Mouse (Mus musculus): Measurements from ENCODE around the gene Dpagt1. TPM values are rescaled to one million over a fixed set of nuclear protein-coding genes. Genes with fewer than 3 reads are reported as not detected.
"Not testable (repeated sequence)": the region's sequence is repeated elsewhere in the genome, so short reads cannot be mapped to it uniquely, and the experiment has no call there.

Gene Dpagt1
- polyA plus RNA-seq, 1 experiment from 2014 or later = 27.8 TPM

DNA sequence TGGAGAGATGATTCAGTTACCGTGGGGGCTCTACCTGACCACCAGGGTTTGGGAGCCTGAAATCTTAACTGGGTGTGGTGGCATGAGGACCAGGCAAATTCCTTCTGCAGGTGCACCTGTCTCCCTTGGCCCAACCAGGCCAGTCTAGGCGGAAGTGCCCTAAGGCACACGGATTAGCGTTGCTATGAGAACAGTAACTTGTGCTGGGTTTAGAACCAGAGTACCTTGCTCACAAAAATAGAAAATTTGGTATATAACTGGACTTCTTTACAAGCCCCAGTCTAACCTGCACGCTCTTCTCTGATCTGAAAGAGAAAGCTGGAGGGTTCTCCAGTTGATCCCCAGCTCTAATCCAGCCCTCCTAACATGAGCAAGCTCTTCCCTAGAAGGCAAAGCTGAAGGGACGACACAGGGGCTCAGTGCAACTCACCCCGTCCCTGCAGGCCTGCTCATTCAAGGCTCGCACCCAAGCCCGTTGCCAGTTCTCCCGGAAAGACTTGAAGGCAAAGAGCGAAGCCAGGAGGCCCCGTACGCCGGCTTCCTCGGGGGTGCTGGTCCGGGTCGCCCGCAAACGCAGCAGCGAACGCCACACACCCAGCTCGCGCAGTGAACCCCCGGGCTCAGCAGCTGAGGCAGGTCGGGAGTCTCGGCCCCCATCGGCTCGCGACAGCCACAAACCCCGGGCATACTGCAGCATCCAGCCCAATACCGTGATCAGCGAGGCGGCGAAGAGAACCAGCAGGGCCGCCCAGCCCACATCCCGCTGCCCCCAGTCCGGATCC, 6.5 kb upstream of the Dpagt1 start:
- peak overlapping the region; percentile 86 for H3K9ac ChIP-seq (ENCODE audit: low read length)
- peaks cover 22% of the 10 kb centered on the region for H3K36me3 ChIP-seq (ENCODE audit: control insufficient read depth, insufficient read depth, low read length)
- peak; percentile 47 for DNase-seq (ENCODE audit: low spot score)
- no peaks in the 10 kb centered on the region for H3K27me3 ChIP-seq (ENCODE audit: control insufficient read depth, insufficient read depth, low read length)
- no peaks in the 10 kb centered on the region; the same call in none of the 2 replicates for H3K4me1 ChIP-seq (replicated peaks; ENCODE audit: control insufficient read depth, insufficient read depth)
- WGBS = 2% methylated on average over 37 of the region's 37 CpGs
- no peak for ATAC-seq (ENCODE audit: low FRiP score, low TSS enrichment)
- H3K4me3 ChIP-seq (ENCODE audit: low read depth, low read length) = peak overlapping the region; percentile 92
- H3K4me2 ChIP-seq (replicated peaks; ENCODE audit: low read depth) = peak overlapping the region; percentile 97
- no peaks in the 10 kb centered on the region for H3K9me3 ChIP-seq (ENCODE audit: control insufficient read depth, low read length)
- no peak for TF ChIP-seq EP300 (optimal IDR thresholded peaks at IDR 0.05)
- peak overlapping the region; percentile 79 for H3K27ac ChIP-seq (replicated peaks)

DNA sequence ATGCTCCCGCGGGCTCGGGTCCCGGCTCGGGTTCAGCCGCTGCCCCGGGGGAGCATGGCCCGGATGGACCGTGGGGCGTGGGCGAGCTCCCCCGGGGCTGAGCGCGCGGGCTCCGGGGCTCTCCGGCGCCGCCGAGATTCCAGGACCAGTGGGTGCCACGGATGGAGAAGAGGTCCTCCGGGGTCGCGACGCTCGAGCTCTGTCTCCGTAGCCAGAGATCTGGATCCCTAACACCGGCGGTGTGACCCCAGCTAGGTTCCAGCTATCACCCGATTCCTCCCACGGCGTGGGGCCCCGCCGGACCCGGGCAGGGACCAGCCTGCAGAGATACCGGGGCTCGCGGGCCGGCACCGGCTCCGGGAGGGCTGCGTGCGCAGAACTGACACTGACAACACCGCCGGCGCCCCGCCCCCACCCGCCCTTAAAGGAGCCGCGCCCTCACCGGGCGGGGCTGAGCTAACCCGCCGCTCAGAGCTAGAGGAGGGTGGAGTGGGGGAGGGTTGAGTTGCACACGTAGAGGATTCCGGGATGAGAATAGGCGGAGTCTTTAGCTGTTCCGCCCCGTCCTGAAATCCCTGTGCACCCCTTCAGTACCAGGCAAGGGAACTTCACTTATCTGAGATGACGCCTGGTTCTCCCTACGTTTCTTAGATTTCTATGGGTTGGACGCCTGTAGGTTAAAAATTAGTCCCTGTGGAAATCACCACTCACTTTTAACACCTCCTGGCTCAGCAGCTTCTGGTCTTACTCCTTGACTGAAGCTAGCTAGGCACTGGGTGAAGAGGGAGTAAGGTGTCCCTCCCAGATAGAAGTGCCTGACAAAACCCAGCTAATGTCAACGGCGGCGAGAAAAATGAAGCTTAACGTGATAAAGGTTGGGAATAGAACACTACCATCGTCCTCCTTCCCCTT, 5.7 kb upstream of the Dpagt1 start, which contains the start of gene C2cd2l:
Gene C2cd2l (minus strand): TSS at position 399 of the 912 bp plus-strand sequence.
- Histone ChIP-seq H3K4me3 (ENCODE audit: low read depth, low read length) (peak within 1 kb of the TSS; percentile 92), H3K9ac (ENCODE audit: low read length) (peak within 1 kb of the TSS; percentile 86), H3K4me2 (replicated peaks; ENCODE audit: low read depth) (peak within 1 kb of the TSS; percentile 97), H3K9me3 (ENCODE audit: control insufficient read depth, low read length) (no peaks in the 10 kb centered on the region), H3K4me1 (replicated peaks; ENCODE audit: control insufficient read depth, insufficient read depth) (no peaks in the 10 kb centered on the region; the same call in none of the 2 replicates), H3K36me3 (ENCODE audit: control insufficient read depth, insufficient read depth, low read length) (peaks cover 15% of the 10 kb centered on the region; the same call in 1 of the 2 replicates), H3K27me3 (ENCODE audit: control insufficient read depth, insufficient read depth, low read length) (no peaks in the 10 kb centered on the region), H3K27ac (replicated peaks) (peak within 1 kb of the TSS; percentile 84)
- ATAC-seq (ENCODE audit: low FRiP score, low TSS enrichment) = peak; percentile 99
- under 1% methylated on average over 67 of the region's 67 CpGs for WGBS
- DNase-seq (ENCODE audit: low spot score) = peak; percentile 96
- TF ChIP-seq EP300 (optimal IDR thresholded peaks at IDR 0.05) (no peak), CTCF (IDR thresholded peaks at IDR 0.05; ENCODE audit: low read depth) (no peak)

DNA sequence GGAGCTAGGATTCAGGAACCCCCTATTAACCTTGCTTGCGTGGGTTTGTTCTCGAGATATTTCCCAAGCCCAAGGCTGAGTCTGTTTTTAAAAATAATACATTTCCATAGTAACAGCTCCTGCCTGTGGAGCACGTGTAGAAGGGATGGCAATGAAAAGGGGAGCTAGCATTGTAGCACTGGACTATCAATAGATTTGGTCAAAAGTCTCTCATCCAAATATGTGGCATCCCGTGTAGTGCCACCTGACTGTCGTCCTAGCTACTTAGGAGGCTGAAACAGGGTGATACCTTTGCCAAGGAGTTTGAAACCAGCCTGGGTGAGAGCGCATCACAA, 5.1 kb upstream of the Dpagt1 start:
- no peaks in the 10 kb centered on the region; the same call in none of the 2 replicates for H3K4me1 ChIP-seq (replicated peaks; ENCODE audit: control insufficient read depth, insufficient read depth)
- WGBS = 12% methylated on average over 6 of the region's 6 CpGs
- H3K4me3 ChIP-seq (ENCODE audit: low read depth, low read length) = peak overlapping the region; percentile 92
- H3K27me3 ChIP-seq (ENCODE audit: control insufficient read depth, insufficient read depth, low read length) = no peaks in the 10 kb centered on the region
- H3K9me3 ChIP-seq (ENCODE audit: control insufficient read depth, low read length) = no peaks in the 10 kb centered on the region
- H3K4me2 ChIP-seq (replicated peaks; ENCODE audit: low read depth) = peak overlapping the region; percentile 97
- peaks cover 9% of the 10 kb centered on the region; the same call in 1 of the 2 replicates for H3K36me3 ChIP-seq (ENCODE audit: control insufficient read depth, insufficient read depth, low read length)
- H3K9ac ChIP-seq (ENCODE audit: low read length) = peak overlapping the region; percentile 56
- no peak for DNase-seq (ENCODE audit: low spot score)
- peak; percentile 38 for ATAC-seq (ENCODE audit: low FRiP score, low TSS enrichment)
- H3K27ac ChIP-seq (replicated peaks) = peak overlapping the region; percentile 84
- no peak for TF ChIP-seq EP300 (optimal IDR thresholded peaks at IDR 0.05)
- no peak for TF ChIP-seq CTCF (IDR thresholded peaks at IDR 0.05; ENCODE audit: low read depth)

DNA sequence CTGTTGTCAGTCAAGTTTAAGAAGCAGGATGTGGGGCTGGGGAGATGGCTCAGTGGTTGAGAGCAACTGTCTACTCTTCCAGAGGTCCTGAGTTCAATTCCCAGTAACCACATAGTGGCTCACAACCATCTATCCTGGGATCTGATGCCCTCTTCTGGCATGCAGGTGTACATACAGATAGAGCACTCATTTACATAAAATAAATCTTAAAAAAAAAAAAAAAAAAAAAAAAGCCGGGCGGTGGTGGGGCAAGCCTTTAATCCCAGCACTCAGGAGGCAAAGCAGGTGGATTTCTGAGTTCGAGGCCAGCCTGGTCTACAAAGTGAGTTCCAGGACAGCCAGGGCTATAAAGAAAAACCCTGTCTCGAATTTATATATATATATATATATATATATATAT, 2.2 kb upstream of the Dpagt1 start:
- not testable (repeated sequence) for H3K27me3 ChIP-seq (ENCODE audit: control insufficient read depth, insufficient read depth, low read length); DNase-seq (ENCODE audit: low spot score); H3K9ac ChIP-seq (ENCODE audit: low read length); H3K27ac ChIP-seq (replicated peaks); H3K36me3 ChIP-seq (ENCODE audit: control insufficient read depth, insufficient read depth, low read length); H3K4me2 ChIP-seq (replicated peaks; ENCODE audit: low read depth); H3K4me3 ChIP-seq (ENCODE audit: low read depth, low read length); ATAC-seq (ENCODE audit: low FRiP score, low TSS enrichment); H3K9me3 ChIP-seq (ENCODE audit: control insufficient read depth, low read length); H3K4me1 ChIP-seq (replicated peaks; ENCODE audit: control insufficient read depth, insufficient read depth)
- WGBS = 71% methylated on average over 4 of the region's 4 CpGs
- TF ChIP-seq CTCF (IDR thresholded peaks at IDR 0.05; ENCODE audit: low read depth) = peak; percentile 43

DNA sequence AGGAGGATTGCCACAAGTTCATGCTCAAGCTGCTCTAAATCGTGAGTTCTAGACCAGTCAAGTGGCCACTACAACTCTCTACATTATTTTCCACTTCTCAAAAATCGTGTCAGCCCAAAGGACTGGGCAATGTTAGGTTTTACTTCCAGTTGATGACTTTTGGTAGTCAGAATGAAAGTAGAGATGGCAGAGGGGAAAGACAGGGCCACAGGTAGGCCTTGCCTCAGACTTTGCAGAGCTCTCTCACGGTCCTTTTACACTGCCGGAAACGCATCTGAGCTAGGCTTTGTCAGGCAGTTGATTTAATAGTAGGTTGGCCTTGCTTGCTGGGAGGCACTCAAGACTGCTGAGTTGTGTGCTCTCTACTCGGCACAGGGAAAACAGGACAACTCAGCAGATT, 1.7 kb upstream of the Dpagt1 start:
- 78% methylated on average over 6 of the region's 6 CpGs for WGBS
- Histone ChIP-seq H3K36me3 (ENCODE audit: control insufficient read depth, insufficient read depth, low read length) (no peaks in the 10 kb centered on the region; the same call in 1 of the 2 replicates), H3K9me3 (ENCODE audit: control insufficient read depth, low read length) (no peaks in the 10 kb centered on the region), H3K4me3 (ENCODE audit: low read depth, low read length) (no peak overlapping the region), H3K9ac (ENCODE audit: low read length) (no peak overlapping the region), H3K4me2 (replicated peaks; ENCODE audit: low read depth) (no peak overlapping the region), H3K4me1 (replicated peaks; ENCODE audit: control insufficient read depth, insufficient read depth) (no peaks in the 10 kb centered on the region; the same call in none of the 2 replicates), H3K27me3 (ENCODE audit: control insufficient read depth, insufficient read depth, low read length) (no peaks in the 10 kb centered on the region), H3K27ac (replicated peaks) (no peak overlapping the region)
- TF ChIP-seq CTCF (IDR thresholded peaks at IDR 0.05; ENCODE audit: low read depth) = no peak
- TF ChIP-seq EP300 (optimal IDR thresholded peaks at IDR 0.05) = no peak
- DNase-seq (ENCODE audit: low spot score) = no peak
- ATAC-seq (ENCODE audit: low FRiP score, low TSS enrichment) = no peak

DNA sequence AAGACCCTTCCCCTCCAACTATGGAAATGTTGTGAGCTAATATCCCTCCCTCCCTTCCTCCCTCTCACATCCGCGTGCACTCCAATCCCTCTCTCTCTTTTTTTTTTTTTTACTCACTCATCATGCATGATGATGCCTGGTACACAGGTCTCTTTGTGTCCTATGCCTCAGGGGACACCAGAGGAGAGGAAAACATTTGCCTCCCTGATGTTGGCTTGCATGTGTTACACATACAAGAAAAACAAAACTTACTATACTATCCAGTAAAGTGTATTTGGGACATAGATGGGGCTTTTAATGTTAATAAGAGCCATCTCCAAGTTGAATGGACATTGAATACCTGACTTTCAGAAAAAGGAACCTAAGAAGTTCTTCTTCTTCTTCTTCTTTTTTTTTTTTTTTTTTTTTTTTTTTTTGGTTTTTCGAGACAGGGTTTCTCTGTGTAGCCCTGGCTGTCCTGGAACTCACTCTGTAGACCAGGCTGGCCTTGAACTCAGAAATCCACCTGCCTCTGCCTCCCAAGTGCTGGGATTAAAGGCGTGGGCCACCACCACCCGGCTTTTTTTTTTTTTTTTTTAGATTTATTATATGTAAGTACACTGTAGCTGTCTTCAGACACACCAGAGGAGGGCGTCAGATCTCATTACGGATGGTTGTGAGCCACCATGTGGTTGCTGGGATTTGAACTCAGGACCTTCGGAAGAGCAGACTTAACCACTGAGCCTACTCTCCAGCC, 619 bp upstream of the Dpagt1 start:
- not testable (repeated sequence) for ATAC-seq (ENCODE audit: low FRiP score, low TSS enrichment); H3K4me2 ChIP-seq (replicated peaks; ENCODE audit: low read depth); H3K9ac ChIP-seq (ENCODE audit: low read length); DNase-seq (ENCODE audit: low spot score); H3K27me3 ChIP-seq (ENCODE audit: control insufficient read depth, insufficient read depth, low read length); H3K4me1 ChIP-seq (replicated peaks; ENCODE audit: control insufficient read depth, insufficient read depth); H3K36me3 ChIP-seq (ENCODE audit: control insufficient read depth, insufficient read depth, low read length); H3K9me3 ChIP-seq (ENCODE audit: control insufficient read depth, low read length)
- WGBS = 59% methylated on average over 5 of the region's 8 CpGs
- Histone ChIP-seq H3K27ac (replicated peaks) (peak overlapping the region; percentile 91; the same call in 1 of the 2 replicates), H3K4me3 (ENCODE audit: low read depth, low read length) (peak overlapping the region; percentile 73; the same call in 1 of the 2 replicates)
